Mouse (Mus musculus) thymus, postnatal 14 days (tissue): ENCODE measurements around the gene Spg11.
"Not testable (repeated sequence)": the region's sequence is repeated elsewhere in the genome, so short reads cannot be mapped to it uniquely, and the experiment has no call there.

Source experiments
- DNase-seq: peaks from one replicate; pipeline ENCODE4 v3.0.0; 2021

The Spg11 gene

DNA sequence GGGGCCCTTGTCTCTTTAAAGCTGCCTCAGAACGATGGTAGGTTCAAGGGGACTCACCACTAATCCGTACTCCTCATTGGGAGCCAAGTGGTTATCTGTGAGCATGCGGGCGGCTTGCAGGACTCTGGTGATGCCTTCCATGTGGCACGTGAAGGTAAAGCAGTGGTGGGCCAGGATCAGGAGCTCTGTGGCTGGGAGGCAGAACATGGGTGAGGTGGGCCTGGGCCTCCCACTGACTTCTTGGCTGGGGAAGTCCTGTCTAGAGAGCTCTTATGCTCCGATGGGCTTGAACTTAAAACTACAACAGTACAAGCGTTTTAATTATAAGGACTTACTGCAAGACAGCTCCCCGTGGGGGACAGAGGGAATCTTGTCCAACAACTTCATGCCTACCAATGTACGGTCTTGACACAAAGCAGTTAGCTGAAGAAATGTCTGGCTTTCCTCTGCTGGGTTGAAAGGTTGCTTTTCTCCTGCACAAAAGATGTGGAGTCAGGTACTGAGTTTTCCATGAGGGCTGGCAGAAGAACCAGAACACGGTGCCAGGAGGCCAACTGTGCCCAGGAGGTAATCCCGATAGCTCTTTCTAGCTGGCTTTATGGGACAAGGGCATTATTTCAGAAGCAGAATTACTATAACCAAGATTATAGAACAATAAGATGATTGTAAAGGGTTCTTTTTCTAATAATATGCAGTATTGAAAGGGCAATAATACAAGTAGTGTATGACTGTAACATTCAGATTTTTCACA lies 58.6 kb downstream of the Spg11 start:
- no peak for DNase-seq

- no peak for DNase-seq
Observed at GRCm38 (mm10) chr2:122043926-122044325, 74.3 kb downstream of the Spg11 start.

DNA sequence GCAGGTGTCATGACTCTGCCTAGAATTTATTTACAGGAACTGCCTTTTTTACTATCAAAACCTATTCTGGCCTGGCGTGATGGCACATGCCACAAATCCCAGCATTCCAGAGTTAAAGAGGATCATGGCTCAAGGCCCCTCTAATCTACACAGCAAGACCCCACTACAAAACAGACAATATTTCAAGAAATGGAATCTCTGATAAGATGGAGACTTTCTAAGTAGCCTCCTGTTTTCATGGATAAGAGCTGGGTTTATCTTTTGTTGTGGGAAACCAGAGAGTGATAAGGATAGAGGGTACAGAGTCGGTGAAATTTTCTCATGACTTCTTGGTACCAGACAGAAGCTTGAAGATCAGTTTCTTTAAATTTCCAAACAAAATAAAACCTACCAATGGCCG lies 82.1 kb downstream of the Spg11 start:
- DNase-seq, result no peak

DNA sequence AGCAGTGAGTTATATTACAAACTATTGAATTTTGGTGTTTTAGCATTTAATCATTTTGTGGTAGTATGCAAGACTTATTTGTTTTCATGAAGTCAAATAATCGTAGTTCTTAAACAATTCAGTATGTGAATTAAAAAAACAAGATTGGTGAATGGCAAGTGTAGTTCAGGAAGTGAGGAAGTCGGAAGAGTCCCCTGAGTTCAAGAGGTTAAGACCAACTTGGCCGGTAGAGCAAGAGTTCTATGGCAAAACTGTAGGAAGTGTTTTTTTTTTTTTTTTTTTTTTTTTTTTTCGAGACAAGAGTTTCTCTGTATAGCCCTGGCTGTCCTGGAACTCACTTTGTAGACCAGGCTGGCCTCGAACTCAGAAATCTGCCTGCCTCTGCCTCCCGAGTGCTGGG lies 86.2 kb downstream of the Spg11 start:
- DNase-seq, result no peak

- no peak for DNase-seq
Observed at GRCm38 (mm10) chr2:122028756-122029700, 89.2 kb downstream of the Spg11 start.

GRCm38 (mm10) chr2:122027862-122028755 lies 90.1 kb downstream of the Spg11 start, which contains the start of gene Eif3j1:
Gene Eif3j1 (plus strand): TSS chr2:122028546.
- DNase-seq, result peak; percentile 93

GRCm38 (mm10) chr2:122027091-122027490 lies 91.1 kb downstream of the Spg11 start:
- DNase-seq, result not testable (repeated sequence)

- no peak for DNase-seq
Observed at GRCm38 (mm10) chr2:122022284-122022683, 95.9 kb downstream of the Spg11 start.

DNA sequence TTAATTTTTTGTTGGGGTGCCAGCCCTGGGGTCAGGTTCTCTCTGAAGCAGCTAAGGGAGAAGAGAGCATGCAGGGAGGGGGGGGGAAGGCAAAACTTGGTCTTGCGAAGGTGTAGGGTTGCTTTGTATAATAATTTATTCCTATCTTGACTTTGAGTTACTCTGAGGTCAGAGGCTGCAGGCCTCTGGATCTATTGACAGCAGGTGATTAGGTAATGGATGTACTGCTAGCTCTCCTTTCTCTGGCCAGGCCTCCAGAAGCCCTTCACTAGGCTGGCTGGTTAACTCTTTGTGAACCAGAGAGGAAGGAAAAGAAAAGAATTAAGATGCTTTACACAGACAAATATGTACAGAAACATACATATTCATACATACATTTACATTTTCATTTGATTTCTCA lies 99.5 kb downstream of the Spg11 start:
- DNase-seq, result no peak

DNA sequence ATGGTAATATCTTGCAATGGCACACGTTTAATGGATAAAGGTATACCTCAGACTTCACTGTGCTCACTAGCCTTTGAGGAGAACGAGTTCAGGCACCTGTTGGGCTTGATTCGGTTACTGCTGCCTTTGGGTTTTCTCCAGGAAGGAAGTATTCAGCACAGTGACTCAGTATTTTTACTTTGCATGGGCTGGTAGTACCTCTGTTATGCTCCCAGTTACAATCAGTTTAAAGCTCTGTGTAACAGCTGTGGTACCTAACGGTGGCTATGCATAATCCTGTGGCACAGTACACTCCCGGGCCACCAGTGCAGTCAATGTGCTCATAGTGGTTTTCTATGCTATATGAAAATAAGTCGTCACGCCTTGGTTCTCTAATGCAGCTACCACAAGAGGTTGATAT lies 106.7 kb downstream of the Spg11 start:
- no peak for DNase-seq

- DNase-seq, result no peak
Observed at GRCm38 (mm10) chr2:122008832-122009231, 109.4 kb downstream of the Spg11 start.
